Mouse (Mus musculus): ENCODE data around the gene Bmp7.

GRCm38 (mm10) chr2:172831762-172832161 lies 108.4 kb downstream of the Bmp7 start:
- TF ChIP-seq EP300 (IDR thresholded peaks at IDR 0.05), result no peak
- peak; percentile 88 for TF ChIP-seq CTCF (IDR thresholded peaks at IDR 0.05)

Data from lung, postnatal 0 days (tissue).